Mouse (Mus musculus) stomach, embryonic 16.5 days (tissue): ENCODE data around the gene Adssl1. TPM values are rescaled to one million over a fixed set of nuclear protein-coding genes. Genes with fewer than 3 reads are reported as not detected.
A peak's percentile ranks its signal among the peaks of the same experiment; 100 is the strongest.

ENCODE experiments used
- ATAC-seq: fragments of 200-750 bp; cut with Nextera tagmentation; 2 replicates; pipeline ENCODE4 v1.8.0; 2017; ENCODE audit warnings: moderate number of reproducible peaks, moderate TSS enrichment; ENCODE audit not compliant: insufficient read depth, low FRiP score
- H3K27ac ChIP-seq: fragments of 300-500 bp; sonication (generic); 2 replicates; pipeline ENCODE4 v1.5.1; 2014; ENCODE audit warnings: low read length
- H3K27me3 ChIP-seq: fragments of 300-500 bp; sonication (generic); 2 replicates; pipeline ENCODE4 v1.6.1; 2014; ENCODE audit warnings: low read length, control low read depth, mixed read lengths; ENCODE audit not compliant: control insufficient read depth, insufficient read depth
- H3K36me3 ChIP-seq: fragments of 300-500 bp; sonication (generic); 2 replicates; pipeline ENCODE4 v1.6.1; 2014; ENCODE audit warnings: low read length; ENCODE audit not compliant: control insufficient read depth, insufficient read depth
- H3K4me1 ChIP-seq: fragments of 300-500 bp; sonication (generic); 2 replicates; pipeline ENCODE4 v1.6.1; 2014; ENCODE audit warnings: low read length, control low read depth, mixed read lengths; ENCODE audit not compliant: control insufficient read depth, insufficient read depth
- H3K4me2 ChIP-seq: fragments of 300-500 bp; sonication (generic); 2 replicates; pipeline ENCODE4 v1.6.1; 2014; ENCODE audit warnings: low read depth, low read length, mixed read lengths
- H3K4me3 ChIP-seq: fragments of 300-500 bp; sonication (generic); replicated peaks from 2 replicates; pipeline ENCODE4 v1.5.1; 2014; ENCODE audit warnings: mild to moderate bottlenecking, low read length
- H3K9ac ChIP-seq: fragments of 300-500 bp; sonication (generic); 2 replicates; pipeline ENCODE4 v1.6.1; 2014; ENCODE audit warnings: low read length
- H3K9me3 ChIP-seq: fragments of 300-500 bp; sonication (generic); replicated peaks from 2 replicates; pipeline ENCODE4 v1.6.1; 2016; ENCODE audit warnings: low read length, control low read depth; ENCODE audit not compliant: control insufficient read depth
- WGBS: fragments of 180-500 bp; shearing (Covaris S2); extraction: QIAGEN DNeasy Blood & Tissue Kit; methylation state at CpG from one replicate; pipeline ENCODE4 v1.1.7; 2014; 5-methylcytosine and 5-hydroxymethylcytosine counted together
- polyA plus RNA-seq: library from polyadenylated mRNA; unstranded; fragments of >200 nt; fragmentation: Nextera tagmentation; extraction: Ambion mirVana; gene quantifications from 2 replicates; pipeline ENCODE4 v1.2.1, GENCODE M21; 2015

Adssl1 gene
- polyA plus RNA-seq, 1 experiment from 2014 or later, result 10.3 TPM

DNA sequence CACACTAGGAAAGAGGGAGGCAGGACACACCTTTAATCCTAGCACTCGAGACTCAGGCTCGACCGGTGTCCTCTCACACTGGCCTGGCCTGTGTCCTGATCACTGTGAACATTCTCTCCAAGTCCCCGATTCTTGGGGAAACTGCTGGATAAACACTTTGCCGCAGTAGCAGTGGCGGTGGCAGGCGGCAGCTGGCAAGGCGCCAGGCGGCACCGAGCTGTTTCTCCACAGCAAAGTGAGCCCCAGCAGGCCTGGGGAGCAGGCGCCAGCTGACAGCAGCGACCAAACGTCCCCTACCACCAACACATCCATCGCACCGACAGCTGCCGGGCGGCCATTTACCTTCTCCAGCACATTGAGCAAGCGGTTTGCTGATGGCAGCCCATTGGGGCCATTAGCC is 45.6 kb downstream of the Adssl1 start:
- peaks cover 23% of the 10 kb centered on the region for H3K36me3 ChIP-seq
- H3K27ac ChIP-seq, result peak overlapping the region; percentile 76
- H3K4me3 ChIP-seq, result no peak overlapping the region
- H3K4me1 ChIP-seq, result peaks cover 87% of the 10 kb centered on the region
- no peak for ATAC-seq
- H3K9me3 ChIP-seq, result no peaks in the 10 kb centered on the region
- H3K27me3 ChIP-seq, result no peaks in the 10 kb centered on the region
- 29% methylated on average over 18 of the region's 18 CpGs for WGBS
- peak overlapping the region; percentile 58 for H3K9ac ChIP-seq
- peak overlapping the region; percentile 35 for H3K4me2 ChIP-seq

GRCm38 (mm10) chr12:112665881-112666544 is 46.2 kb downstream of the Adssl1 start:
- no peak for ATAC-seq
- no peaks in the 10 kb centered on the region for H3K27me3 ChIP-seq
- H3K4me1 ChIP-seq, result peaks cover 87% of the 10 kb centered on the region
- H3K36me3 ChIP-seq, result peaks cover 24% of the 10 kb centered on the region
- 72% methylated on average over 9 of the region's 9 CpGs for WGBS
- peak overlapping the region; percentile 48 for H3K9ac ChIP-seq
- peak overlapping the region; percentile 35 for H3K4me2 ChIP-seq
- H3K4me3 ChIP-seq, result no peak overlapping the region
- H3K9me3 ChIP-seq, result no peaks in the 10 kb centered on the region
- H3K27ac ChIP-seq, result peak overlapping the region; percentile 76

- Histone ChIP-seq H3K4me2 (no peak overlapping the region), H3K4me3 (no peak overlapping the region), H3K27ac (peak overlapping the region; percentile 42), H3K4me1 (peaks cover 87% of the 10 kb centered on the region), H3K36me3 (peaks cover 19% of the 10 kb centered on the region; the same call in 1 of the 2 replicates), H3K9ac (peak overlapping the region; percentile 36), H3K27me3 (no peaks in the 10 kb centered on the region), H3K9me3 (no peaks in the 10 kb centered on the region)
- 71% methylated on average over 10 of the region's 10 CpGs for WGBS
- no peak for ATAC-seq
These were observed 47.9 kb downstream of the Adssl1 start for GRCm38 (mm10) chr12:112667619-112668297.

DNA sequence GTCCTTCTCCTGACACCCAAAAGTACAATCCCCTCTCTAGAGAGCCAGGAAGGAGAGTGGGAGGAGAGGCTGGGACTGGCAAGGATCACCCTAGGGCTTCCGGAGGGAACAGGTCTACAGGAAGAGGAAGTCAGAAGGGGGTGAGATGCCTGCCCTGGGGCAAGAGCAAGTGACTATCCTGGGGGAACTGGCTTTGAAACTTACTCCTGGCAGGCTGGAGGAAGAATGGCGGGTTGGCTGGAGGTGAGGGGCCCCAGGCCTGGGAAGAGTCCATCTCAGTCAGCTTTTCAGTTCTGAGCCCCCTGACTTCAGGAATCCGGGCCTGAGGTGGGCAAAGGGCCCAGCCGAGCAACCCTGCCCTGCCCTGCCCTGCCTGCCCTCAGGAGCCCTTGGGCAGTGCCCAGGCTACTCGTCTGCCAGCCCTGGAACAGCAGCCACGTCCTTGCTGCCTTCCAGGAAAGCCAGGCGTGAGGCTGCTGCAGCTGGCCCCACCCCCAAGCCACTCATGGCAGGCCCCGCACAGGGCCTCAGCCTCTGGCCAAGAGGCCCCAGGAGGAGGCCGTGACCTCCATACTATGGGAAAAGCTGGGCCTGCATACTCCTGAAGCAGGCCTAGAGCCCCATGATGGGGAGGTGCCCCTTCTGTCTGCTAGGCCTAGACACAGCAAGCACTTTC is 51.0 kb downstream of the Adssl1 start:
- peak overlapping the region; percentile 16; the same call in 1 of the 2 replicates for H3K4me3 ChIP-seq

GRCm38 (mm10) chr12:112671891-112672290 is 52.0 kb downstream of the Adssl1 start:
- H3K4me1 ChIP-seq, result peaks cover 60% of the 10 kb centered on the region
- no peaks in the 10 kb centered on the region for H3K9me3 ChIP-seq
- H3K9ac ChIP-seq, result peak overlapping the region; percentile 100
- ATAC-seq, result no peak
- 74% methylated on average over 7 of the region's 7 CpGs for WGBS
- peak overlapping the region; percentile 96 for H3K4me2 ChIP-seq
- peak overlapping the region; percentile 96 for H3K4me3 ChIP-seq
- H3K36me3 ChIP-seq, result peaks cover 19% of the 10 kb centered on the region; the same call in 1 of the 2 replicates
- peak overlapping the region; percentile 99 for H3K27ac ChIP-seq
- no peaks in the 10 kb centered on the region for H3K27me3 ChIP-seq

More for the DNA sequence above, 51.0 kb downstream of the Adssl1 start:
- WGBS, result 31% methylated on average over 9 of the region's 9 CpGs
- H3K4me1 ChIP-seq, result peaks cover 68% of the 10 kb centered on the region
- peak overlapping the region; percentile 99 for H3K27ac ChIP-seq
- peak overlapping the region; percentile 96 for H3K4me2 ChIP-seq
- no peak for ATAC-seq
- H3K36me3 ChIP-seq, result peaks cover 19% of the 10 kb centered on the region; the same call in 1 of the 2 replicates
- H3K27me3 ChIP-seq, result no peaks in the 10 kb centered on the region
- H3K9ac ChIP-seq, result peak overlapping the region; percentile 100
- H3K9me3 ChIP-seq, result no peaks in the 10 kb centered on the region

DNA sequence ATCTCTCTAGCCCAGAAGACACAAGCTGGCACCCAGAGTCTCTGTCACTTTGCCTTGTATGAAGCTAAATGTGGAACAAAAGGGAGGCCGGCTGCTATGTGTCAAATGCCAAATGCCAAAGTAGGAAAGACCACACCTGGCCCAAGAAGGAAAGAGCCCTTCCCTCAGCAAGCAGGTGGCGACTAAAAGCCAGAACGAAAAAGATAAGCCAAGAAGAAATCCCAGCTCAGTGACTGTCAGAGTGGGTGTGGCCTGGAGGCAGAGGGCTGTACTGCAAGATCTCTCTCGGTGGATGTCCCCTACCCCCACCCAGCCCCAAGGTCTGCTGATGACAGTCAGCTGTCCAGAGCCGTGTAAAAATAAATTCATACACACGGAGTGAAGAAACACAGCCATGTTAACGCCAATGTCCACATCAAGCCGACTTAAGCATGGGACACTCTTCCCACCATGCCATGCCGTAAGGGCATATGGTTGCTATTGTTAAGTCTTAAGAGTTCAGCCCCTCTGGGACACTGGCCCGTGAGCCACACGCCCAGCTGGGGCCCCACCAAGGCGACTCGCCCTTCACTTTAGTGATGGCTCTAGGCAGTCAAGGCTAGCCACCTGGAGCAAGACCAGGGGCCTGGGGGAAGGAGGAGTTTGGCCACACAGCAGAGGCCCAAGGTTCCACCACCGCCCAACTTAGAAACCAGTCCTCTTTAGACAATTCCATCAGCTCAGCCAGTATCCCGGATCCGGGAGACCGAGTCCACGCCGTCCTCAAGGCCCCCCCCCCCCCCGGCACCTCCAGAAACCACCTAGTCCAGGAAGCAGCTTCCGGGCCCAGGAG is 53.1 kb downstream of the Adssl1 start:
- Histone ChIP-seq H3K9ac (peak overlapping the region; percentile 100), H3K4me2 (peak overlapping the region; percentile 96), H3K27ac (peak overlapping the region; percentile 99), H3K27me3 (no peaks in the 10 kb centered on the region), H3K4me3 (peak overlapping the region; percentile 96), H3K36me3 (peaks cover 18% of the 10 kb centered on the region; the same call in 1 of the 2 replicates), H3K4me1 (peaks cover 63% of the 10 kb centered on the region), H3K9me3 (no peaks in the 10 kb centered on the region)
- no peak for ATAC-seq
- WGBS, result 2% methylated on average over 21 of the region's 21 CpGs

GRCm38 (mm10) chr12:112673576-112674091 is 53.8 kb downstream of the Adssl1 start:
- peak overlapping the region; percentile 96 for H3K4me3 ChIP-seq
- H3K4me2 ChIP-seq, result peak overlapping the region; percentile 96
- H3K27ac ChIP-seq, result peak overlapping the region; percentile 99
- peak; percentile 8; the same call in 1 of the 2 replicates for ATAC-seq
- no peaks in the 10 kb centered on the region for H3K9me3 ChIP-seq
- WGBS, result under 1% methylated on average over 47 of the region's 68 CpGs
- H3K27me3 ChIP-seq, result no peaks in the 10 kb centered on the region
- H3K36me3 ChIP-seq, result peaks cover 11% of the 10 kb centered on the region; the same call in 1 of the 2 replicates
- H3K4me1 ChIP-seq, result peaks cover 60% of the 10 kb centered on the region
- H3K9ac ChIP-seq, result peak overlapping the region; percentile 100
